Mouse (Mus musculus): ENCODE results near the gene Lonrf3. TPM values are rescaled to one million over a fixed set of nuclear protein-coding genes. Genes with fewer than 3 reads are reported as not detected.

The Lonrf3 gene
- polyA plus RNA-seq, 1 experiment = 1.7 TPM

DNA sequence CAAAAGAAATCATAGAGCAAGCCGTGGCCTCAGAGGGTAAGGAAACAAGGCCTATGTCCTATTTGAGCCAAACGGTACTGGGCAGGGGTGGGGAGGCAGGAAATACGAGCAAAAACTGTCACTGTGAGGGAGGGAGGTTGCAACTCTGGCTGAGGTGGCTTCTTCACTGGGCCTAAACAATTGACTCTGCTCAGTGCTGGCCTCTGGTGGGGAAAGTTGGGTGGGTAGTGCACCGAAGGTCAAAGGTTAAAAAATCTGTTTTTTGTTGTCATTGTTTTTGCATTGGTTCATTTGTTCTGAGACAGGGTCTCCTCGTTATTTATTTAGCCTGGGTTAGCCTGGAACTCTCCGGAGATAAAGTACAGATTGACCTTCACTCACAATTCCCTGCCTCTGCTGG is 74.2 kb downstream of the Lonrf3 start:
- Histone ChIP-seq H3K36me3 (ENCODE audit: control insufficient read depth, insufficient read depth, low read length) (no peaks in the 10 kb centered on the region), H3K4me1 (replicated peaks; ENCODE audit: control insufficient read depth, insufficient read depth, low read length) (no peaks in the 10 kb centered on the region), H3K27me3 (ENCODE audit: control insufficient read depth, insufficient read depth, low read length) (no peaks in the 10 kb centered on the region), H3K4me3 (ENCODE audit: control insufficient read depth, insufficient read depth, low read length) (no peak overlapping the region), H3K27ac (ENCODE audit: control insufficient read depth, insufficient read depth, low read length) (no peak overlapping the region)
- TF ChIP-seq POLR2A (IDR thresholded peaks at IDR 0.05; ENCODE audit: control insufficient read depth, extremely low read depth, insufficient read depth, low read length, poor library complexity) = no peak
- TF ChIP-seq CTCF (IDR thresholded peaks at IDR 0.05; ENCODE audit: borderline replicate concordance, control insufficient read depth, extremely low read depth, insufficient read depth, low read length, poor library complexity) = no peak
- WGBS = 50% methylated on average over 6 of the region's 6 CpGs
- DNase-seq = peak; percentile 20

Other genes with a start within 250 kb of the Lonrf3 start
- 2.9 and 3.6 TPM in 2 replicates for gene Il13ra1, start 216.2 kb upstream of the Lonrf3 start, polyA plus RNA-seq (2012; rRNA removed)
- gene Zcchc12, start 132.4 kb upstream of the Lonrf3 start, polyA plus RNA-seq (2012; rRNA removed) = 3.0 and 3.7 TPM in 2 replicates
- gene Gm6268, start 72.9 kb downstream of the Lonrf3 start, polyA plus RNA-seq (2012; rRNA removed) = not detected in 2 replicates
- gene Gm14569, start 163.5 kb downstream of the Lonrf3 start, polyA plus RNA-seq (2012; rRNA removed) = 0.03 TPM in 2 replicates